Mouse (Mus musculus) gastrocnemius, adult 18-20 months (tissue): ENCODE measurements at regions not wholly inside any gene's neighbourhood (a gene's known extent, or its start where the extent isn't known, plus 50 kb on each side); places are given as distances from the start of the nearest gene placed in this dataset.
A peak's percentile ranks its signal among the peaks of the same experiment; 100 is the strongest.

ENCODE experiments used
- DNase-seq: peaks from one replicate; pipeline ENCODE4 v3.0.0; 2021; ENCODE audit warnings: low spot score

GRCm38 (mm10) chrX:99218213-99218612 is 82.3 kb downstream of the Efnb1 start:
- DNase-seq = no peak

GRCm38 (mm10) chrX:99216633-99217459 is 80.9 kb downstream of the Efnb1 start:
- peak; percentile 15 for DNase-seq

GRCm38 (mm10) chrX:99215931-99216330 is 80.0 kb downstream of the Efnb1 start:
- no peak for DNase-seq

- peak; percentile 23 for DNase-seq
Observed at GRCm38 (mm10) chrX:99215111-99215510, 79.2 kb downstream of the Efnb1 start.

GRCm38 (mm10) chrX:99213565-99214153 is 77.7 kb downstream of the Efnb1 start:
- no peak for DNase-seq

- DNase-seq = no peak
Observed at GRCm38 (mm10) chrX:99204077-99204476, 68.1 kb downstream of the Efnb1 start.

GRCm38 (mm10) chrX:99201081-99201480 is 65.2 kb downstream of the Efnb1 start:
- DNase-seq = peak; percentile 13

- no peak for DNase-seq
Observed at GRCm38 (mm10) chrX:99199669-99200068, 63.7 kb downstream of the Efnb1 start.

- peak; percentile 57 for DNase-seq
Observed at GRCm38 (mm10) chrX:99198961-99199631, 63.2 kb downstream of the Efnb1 start.
